Mouse (Mus musculus) natural killer cell, adult 2 months (primary cell): ENCODE measurements around the gene Ecpas.
A peak's percentile ranks its signal among the peaks of the same experiment; 100 is the strongest.

Source experiments
- DNase-seq, 2 experiments: peaks; one replicate each; pipeline ENCODE4 v3.0.0; 2022; ENCODE audit warnings: low spot score in 2 of 2

Gene Ecpas

DNA sequence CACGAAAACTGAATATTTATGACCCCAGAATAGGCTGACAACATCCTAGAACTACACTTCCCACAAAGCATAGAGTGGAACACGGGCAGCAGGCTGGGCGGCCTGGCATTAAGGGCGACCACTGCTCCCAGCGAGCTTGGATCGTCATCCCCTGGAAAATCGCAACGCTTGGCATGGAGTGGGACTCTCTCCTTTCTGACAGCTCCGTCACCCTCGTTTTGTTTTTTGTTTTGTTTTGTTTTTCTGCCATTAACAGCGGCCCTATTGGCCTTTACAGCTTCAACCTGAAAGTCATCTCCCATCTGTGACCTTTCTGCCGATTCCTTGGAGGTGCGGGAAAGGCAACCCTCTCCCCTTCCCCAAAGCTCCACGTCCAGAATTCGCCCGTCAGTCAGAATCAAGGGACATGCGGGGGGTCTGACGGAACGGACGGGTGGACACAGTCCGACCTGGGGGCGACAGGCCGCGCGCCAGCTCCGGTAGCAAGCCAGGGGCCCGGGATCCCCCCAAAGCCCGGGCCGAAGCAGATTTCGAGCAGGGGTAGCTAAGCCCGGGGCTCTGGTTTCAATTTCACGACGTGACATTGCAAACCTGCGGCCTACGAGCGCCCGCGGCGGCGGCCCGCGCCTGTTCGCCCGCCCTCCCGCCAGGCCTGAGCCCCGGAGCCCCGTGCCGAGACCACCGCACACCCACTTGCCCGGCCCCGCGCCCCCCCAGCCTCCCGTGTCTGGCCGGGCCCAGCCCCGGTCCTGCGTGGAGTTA lies 1.3 kb downstream of the Ecpas start:
- peak; percentile 45 to 51 for DNase-seq

DNA sequence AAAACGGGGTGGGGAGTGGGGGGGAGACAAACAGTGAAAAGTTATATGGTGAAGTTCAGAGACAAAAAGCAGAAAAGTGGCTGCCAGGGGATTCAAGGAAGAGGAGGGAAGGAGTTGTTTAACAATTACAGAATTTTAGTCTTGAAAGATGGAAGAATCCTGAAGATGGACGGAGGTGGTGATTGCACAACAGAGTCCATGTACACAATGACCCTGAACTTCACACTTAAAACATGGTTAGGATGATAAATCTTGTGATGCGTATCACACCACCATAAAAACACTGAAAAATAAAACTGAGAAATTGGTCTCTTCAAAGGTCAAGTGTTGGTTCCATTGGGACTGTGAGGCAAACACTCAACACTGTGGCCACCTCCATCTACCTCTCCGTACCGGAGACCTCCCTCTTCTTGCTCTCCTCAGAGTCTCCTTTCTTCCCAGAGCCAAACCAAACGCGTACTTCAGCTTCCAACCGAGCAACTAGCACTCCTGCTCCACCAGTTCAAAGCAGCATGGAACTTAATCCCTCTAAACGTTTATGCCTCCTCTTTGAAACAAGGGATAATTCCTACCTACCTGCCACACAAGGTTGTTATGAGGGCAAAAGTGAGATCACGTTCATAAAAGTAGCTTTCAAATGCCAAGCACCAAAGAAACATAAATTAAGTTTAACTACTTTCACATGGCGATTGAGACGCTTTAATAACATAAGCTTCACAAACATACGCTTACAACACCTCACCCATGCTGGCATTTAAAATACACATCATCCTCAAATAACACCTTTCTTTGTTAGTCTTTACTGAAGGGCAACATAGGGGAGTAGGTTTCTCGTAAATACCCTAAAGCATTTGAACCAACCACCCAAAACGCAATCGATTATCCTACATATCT lies 2.1 kb downstream of the Ecpas start:
- no peak for DNase-seq

DNA sequence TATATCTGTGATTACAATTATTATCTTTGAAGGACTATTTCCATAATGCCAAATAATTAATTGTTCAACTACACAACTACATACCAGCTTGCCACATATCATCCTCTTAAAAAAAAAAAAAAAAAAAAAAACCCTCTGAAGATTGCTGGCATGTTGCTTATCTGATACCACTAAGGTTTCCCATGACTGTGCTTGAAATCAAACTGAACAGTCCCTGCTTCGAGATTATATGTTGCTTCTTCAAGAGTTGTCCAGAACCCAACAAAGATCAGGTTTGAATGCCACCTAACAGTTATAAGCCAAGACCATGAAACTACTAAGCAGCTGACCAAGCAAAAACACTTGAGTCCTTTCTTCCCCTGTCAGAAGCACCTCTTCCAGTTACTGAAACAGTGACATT lies 5.1 kb downstream of the Ecpas start:
- DNase-seq = no peak

DNA sequence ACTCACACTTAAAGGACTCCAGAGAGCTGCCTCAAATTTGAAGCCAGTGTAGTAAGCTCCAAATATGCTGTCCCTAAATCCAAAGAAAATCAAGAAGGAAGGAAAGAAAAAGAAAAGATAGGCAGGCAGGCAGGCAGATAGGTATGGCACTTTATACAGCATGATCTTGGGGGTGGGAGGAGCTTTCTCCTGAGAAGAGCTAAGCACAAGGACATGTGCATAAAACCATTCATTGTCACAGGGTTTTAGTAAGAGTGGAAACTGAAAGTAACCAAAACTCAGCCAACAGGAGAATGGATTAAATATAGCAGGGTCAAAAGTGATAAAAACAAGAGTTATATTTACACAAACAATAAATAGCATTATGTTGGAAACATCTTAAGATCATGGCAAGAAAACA lies 14.2 kb downstream of the Ecpas start:
- DNase-seq = no peak

DNA sequence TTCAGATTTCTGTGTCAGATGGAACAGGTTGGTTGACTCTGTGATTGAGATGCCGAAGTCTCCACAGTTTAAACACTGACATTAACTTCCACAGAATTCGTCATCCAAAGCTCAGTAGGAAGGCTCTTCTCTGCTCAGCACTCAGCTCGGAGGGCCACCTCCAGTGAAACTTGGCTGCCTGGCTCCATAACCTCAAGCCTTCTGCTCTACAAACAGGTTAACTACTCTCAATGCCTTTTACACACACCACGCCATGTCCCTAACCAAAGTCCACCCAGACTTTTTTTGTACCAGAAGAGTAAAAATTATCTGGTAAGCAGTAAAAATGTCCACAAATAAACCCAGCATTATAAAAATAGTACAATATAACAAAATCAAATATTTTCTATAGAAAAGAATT lies 15.1 kb downstream of the Ecpas start:
- no peak for DNase-seq

DNA sequence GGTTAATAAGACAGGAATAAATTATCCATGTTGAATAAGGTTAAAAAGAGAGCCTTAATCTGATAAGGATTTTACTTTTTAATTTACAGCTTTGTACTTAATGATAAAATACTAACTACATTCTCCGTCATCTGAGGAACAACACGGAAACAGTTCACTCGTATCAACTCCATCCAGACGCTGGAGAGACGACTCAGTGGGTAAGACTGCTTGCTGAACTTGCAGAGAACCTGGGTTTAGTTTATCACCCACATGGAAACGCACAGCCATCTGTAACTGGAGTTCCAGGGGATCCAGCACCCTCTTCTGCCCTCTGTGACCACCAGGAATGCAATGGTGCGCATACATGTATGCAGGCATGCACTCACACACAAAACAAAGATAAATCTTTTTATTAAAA lies 18.1 kb downstream of the Ecpas start:
- DNase-seq = no peak

DNA sequence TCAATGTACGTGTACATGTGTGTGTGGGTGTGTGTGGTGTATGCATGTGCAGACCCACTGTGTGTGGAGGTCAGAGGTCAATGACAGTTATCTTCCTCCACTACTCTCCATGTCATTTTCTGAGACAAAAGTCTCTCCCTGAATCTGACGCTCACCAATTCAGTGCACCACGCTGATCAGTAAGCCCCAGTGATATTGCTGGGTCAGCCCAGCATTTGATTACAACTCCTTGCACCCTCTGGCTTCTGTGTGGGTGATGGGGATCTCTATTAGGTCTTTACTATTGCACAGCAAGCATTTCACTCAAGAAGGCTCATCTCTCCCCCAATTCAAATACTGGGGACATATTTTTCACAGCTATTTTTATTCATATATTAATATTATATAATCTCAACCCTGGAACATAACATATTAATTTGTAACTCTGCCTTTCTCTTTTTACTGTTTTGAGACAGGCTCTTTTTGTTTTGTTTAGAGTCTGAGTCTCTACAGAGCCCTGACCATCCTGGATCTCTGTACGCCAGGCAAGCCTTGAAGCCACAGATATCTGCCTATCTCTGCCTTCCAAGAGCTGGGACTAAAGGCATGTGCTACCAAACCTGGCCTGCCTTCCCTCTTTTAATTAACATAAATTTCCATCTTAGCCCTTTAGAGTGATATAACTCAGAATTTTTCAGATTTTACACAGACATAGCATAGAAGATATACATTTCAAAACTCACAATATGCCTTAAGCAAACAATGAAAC lies 22.3 kb downstream of the Ecpas start:
- no peak for DNase-seq

DNA sequence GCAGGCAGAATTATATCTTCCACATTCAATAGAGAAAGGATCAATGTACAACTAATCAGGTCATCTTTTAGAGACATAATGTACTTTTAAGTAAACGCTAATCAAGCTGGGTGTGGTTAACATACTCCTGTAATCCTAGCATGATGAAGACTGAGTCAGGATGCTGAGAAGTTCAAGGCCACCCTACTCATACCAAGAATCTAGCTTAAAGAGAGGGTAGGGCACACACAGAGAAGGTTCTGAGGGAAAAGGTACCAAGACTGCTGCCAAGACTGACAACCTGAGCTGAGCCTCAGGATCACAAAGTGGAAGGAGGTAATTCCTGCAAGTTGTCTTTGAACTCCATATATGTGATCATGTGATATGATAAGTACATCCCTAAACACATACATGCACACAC lies 24.0 kb downstream of the Ecpas start:
- no peak for DNase-seq

DNA sequence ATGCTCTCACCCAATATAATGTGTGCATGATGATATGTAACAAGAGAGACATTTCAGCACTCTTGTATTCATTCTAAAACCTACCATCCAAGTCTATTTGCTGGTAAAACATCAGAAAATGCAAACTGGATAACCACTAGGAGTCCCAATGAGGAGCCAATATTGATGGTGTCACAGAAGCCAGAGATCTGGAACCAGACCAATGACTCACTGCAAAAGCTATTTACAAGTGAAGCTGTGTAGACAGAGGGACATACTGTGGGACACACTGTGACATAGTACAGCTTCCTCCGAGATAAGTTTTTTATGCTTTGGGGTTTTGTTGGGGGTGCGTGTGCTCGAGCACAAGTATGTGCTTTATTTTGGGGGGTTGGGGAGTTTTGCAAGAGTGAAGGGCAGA lies 24.9 kb downstream of the Ecpas start:
- no peak for DNase-seq

DNA sequence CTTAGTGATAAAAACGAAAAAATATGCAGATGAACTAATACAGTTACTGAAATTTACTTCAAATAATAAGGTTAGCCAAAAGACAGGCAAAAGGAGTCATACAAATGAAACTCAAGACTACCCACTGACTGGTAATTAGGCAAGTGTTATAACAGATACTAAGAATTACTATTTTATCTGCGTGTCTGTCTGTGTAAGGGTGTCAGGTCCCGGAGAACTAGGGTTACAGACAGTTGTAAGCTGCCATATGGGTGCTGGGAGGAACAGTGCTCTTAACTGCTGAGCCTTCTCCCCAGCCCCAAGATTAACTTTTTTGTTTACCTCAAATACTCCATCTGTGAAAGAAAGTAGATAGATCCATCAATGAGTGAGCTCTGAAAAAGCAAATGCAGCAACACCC lies 25.8 kb downstream of the Ecpas start:
- DNase-seq = no peak

DNA sequence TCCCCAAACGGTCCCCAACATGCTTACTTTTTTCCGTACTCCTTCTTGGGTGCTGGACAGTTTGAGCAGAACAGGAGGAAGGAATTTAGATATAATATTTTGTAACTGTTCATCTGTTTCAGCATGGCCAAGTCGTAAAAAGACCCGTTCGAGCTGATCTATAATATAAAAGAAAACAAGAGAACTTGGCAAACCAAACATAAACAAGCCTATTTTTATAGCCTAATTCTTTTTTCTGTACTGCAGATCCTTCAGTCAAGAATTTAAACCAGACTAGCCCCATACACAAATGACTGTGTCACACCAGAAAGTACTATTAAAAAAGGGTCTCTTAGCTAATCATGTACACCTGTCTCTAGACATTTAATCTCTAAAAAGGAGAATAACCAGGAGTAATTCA lies 27.2 kb downstream of the Ecpas start:
- no peak for DNase-seq

DNA sequence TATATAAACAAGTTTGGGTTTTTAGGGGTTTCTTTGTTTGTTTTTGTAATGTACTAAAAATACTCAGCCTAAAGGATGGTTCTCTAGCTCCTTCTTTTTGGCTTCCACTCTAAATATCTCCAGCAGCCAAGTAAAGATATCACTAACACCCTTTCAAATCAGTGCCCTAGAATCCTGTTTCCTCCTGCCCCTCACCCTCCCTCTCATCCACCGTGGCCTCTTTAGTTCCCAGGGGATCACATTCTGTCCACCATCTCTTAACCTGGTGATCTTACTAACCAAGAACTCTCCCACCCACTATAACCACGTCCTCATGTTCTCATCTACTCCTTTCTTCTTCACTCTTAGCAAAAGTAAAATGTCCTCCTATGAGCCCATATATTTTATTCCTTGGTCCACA lies 28.7 kb downstream of the Ecpas start:
- no peak for DNase-seq

DNA sequence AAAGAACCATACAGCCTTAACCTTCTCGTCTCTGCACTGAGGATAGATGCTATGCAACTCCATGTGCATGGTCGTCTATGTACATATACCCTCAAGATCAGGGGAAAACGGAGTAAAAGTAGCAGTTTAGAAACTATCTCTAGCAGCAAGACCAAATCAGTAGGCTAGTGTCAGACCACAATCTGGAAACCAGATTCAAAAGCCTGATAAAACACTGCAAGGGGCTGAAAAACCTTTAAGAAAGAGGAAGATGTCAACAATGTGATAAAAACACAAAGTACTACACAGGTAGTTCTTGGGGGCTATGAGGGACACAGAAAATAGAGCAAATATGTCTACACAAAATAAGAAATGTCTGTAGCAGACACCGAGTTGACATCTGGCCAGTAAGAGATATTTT lies 38.2 kb downstream of the Ecpas start:
- DNase-seq = no peak

DNA sequence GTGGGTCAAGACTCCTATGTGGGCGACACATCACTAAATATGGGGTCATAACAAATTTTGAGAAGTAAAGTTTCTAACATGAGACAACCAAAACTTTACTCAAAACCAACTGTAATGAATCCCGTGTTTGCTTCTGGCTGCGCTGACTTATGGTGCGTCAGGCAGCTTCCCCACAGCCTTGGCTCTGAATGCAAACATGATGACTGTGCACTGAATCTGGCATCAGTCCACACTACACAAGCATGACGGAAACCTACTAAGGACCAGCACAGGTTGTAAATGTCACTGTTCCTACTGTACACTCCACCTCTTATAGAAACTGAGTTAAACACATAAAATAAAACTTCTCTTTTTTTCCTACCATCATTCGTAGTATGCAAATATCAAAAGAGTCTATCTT lies 45.3 kb downstream of the Ecpas start:
- no peak for DNase-seq

DNA sequence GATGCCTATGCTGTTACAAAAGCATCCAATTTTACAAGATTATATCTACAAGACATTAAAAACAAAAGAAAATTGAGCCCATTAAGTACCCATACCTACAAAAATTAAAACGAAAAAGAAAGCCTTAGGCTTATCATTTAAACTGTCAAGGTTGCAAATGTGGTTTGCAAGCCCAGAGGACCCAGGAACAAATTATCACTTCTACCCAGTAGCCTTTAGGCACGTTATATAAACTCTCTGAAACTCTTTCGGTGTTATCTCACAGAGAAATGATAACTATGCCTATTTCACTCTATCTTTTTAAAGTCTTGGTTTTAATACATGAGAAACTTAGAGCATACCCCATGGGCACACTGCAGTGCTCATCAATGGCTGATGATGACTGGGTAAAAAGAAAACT lies 79.6 kb downstream of the Ecpas start:
- no peak for DNase-seq

DNA sequence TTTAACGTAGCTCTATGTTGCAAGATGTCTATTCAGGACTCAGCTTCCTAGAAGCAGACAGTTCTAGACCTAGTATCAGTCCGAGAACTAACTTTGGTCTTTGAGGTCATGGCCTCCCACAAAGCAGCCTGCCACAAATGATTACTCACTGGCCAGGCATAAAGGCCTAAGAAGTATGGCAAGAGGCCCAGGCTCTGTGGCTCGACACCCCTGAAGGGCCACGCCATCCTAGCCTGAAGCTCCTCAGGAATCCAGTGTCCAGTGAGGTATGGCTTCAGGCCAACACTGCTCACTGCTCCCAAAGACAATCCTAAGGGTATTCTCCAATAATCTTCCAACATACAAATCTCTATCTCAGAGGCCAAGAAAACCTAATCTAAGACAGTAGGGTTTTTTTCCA lies 86.6 kb downstream of the Ecpas start:
- no peak for DNase-seq

DNA sequence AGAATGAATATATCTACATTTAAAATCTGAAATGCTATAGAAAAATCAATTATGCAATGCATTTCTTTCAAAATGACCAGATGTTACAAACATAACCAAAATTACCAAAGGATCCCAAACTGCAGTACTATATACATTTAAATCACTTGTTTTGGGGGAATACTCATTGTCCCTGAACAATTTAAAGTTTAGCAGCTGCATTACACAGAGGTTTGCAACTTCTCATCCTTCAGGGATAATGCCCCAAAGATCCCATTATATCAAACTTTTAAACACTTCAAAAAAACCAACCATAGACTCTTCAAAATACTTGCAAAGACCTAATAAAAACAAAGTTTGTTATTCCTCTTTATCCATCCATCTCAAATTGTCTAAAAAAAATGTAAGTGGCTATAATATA lies 124.9 kb downstream of the Ecpas start, which contains the start of gene Olfr267:
TSS of gene Olfr267 (minus strand) at position 101 of the 400 bp plus-strand sequence.
- no peak for DNase-seq

DNA sequence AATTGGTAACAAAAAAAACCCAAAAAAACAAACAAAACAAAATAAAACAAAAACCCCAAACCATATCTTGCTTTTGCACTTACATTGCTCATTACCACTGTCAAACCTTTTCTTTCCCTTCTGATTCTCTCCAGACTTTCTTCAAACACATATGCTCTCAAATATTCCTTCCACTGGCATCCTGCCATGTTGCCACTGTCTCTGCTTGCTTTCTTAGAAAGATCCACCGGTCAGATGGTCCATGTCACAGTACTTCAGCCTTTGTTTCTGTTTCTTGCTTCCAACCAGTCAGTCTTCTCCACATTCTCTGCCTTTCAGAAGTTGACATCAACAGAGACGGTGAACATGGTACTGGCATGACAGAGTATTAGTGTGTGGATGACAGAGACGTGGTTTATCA lies 125.9 kb downstream of the Ecpas start:
- no peak for DNase-seq

DNA sequence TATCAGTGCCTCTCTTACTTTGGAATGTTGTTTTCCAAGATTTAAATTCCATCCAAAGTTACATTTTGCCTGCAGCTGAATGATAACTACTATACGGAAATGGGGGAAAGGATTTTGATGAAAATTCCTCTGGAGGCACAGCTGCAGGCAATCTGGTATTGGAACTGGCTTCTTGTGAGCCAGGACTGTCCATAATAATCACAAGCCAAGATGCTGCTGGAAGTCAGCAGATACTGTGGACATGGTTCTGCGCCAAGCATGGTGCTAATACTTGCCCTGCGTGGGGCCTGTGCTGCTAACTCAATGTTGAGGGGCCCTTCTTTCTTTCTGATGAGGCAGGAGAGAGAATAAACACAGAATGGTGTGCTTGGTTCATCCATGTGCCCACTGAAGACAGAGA lies 149.1 kb downstream of the Ecpas start:
- no peak for DNase-seq

DNA sequence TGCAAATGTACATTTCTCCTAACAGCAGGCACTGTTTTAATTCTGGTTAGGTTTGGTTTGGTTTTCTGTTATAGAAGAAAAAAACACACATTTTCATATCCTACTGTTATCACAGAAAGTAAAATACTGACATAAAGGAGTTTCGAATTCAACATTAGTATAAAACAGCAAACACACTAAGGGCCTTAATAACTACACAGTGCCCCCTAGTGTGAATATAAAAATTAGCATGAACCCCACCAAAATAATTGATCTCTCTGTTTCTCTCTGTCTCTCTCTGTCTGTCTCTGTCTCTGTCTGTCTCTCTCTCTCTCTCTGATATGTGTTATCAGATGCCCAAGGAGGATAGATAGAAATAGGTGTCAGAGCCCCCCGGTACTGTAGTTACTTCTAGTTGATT lies 163.0 kb downstream of the Ecpas start:
- no peak for DNase-seq

DNA sequence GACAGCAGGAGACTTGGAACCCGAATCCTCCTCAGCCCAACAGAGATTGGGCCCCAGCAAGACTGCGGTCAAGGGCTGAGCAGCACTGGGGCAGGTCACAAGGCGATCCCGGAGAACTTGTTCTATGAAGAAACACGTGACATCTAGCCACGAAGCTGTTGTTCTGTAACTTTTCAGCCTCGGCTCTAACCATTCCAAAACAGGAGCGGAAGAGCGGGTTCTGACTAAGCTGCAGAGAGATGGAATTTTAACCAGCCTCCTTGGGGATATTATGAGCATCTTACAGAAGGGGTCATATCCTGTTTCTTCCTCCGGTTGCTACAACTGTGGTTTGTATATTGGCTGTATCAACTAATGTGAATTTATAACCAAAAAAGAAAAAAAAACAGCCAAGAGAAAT lies 163.4 kb downstream of the Ecpas start:
- no peak for DNase-seq
